Mouse (Mus musculus) kidney, postnatal 10 days (tissue): Measurements from ENCODE around the gene Adamts16.
A peak's percentile ranks its signal among the peaks of the same experiment; 100 is the strongest.
"Not testable (repeated sequence)": the region's sequence is repeated elsewhere in the genome, so short reads cannot be mapped to it uniquely, and the experiment has no call there.

ENCODE experiments used
- DNase-seq: peaks from one replicate; pipeline ENCODE4 v3.0.0; 2021; ENCODE audit warnings: mixed read lengths

Adamts16 gene

DNA sequence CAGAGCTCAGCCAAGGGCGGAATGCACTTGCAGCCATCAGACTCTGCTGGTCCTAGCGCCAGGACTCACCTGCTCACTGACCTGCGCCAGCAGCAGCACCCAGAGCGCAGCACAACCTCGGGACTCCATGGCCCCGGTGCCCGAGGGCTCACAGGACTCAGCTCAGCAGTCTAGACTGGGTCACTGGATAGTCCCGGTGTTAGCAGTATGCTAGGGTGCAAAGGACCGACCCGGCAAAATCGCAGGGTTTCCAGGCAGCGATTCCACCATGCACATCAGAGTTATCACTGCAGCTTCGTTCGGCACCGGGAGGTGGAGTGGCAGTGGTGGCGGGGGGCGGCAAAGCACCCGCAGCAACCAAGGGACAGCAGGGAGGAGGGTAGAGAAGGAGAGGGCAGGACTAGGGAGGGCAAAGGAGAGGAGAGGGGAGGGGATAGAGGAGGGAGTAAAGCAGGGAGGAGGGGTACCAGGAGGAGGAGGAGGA, at the start of gene Adamts16:
TSS of gene Adamts16 (minus strand) at position 391 of the 484 bp plus-strand sequence.
- peak; percentile 52 for DNase-seq

DNA sequence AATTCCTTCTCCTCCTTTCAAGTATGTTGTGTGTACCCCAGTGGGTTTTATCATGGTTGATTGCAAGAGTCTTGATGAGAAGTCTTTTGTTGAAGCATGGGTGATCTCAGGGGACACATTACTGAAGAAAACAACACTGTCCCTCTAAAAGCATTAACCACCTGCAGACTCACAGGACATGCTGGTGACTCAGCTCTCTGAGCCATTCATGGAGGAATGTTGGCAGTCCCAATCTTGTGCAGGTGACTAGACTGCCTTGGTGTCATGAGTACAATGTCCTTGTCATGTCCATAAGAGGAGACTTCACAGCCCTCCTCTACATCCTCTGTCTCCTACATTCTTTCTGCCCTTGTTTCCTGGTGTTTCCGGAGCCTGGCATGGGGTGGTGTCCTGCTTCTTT, 45.5 kb upstream of the Adamts16 start:
- DNase-seq, result no peak

DNA sequence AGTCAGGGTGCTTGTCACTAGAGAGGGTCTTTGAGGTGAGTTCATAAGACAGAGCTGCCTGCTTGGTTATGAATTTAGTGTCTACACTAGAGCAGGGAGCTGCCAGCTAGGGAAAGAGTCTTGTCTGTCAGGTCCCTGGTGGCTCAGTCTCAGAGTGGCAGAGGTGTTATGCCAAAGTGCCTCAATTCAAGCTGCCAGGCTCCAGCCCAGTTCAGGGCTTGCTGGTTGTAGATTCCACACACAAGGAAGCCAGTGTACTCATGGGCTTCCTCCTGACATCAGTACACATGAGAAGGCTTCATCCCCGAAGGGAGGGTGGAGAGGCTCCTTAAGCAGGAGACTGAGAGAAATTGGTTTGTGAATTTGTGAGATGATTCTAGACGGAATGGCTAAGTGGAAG, 43.4 kb upstream of the Adamts16 start:
- DNase-seq, result no peak

DNA sequence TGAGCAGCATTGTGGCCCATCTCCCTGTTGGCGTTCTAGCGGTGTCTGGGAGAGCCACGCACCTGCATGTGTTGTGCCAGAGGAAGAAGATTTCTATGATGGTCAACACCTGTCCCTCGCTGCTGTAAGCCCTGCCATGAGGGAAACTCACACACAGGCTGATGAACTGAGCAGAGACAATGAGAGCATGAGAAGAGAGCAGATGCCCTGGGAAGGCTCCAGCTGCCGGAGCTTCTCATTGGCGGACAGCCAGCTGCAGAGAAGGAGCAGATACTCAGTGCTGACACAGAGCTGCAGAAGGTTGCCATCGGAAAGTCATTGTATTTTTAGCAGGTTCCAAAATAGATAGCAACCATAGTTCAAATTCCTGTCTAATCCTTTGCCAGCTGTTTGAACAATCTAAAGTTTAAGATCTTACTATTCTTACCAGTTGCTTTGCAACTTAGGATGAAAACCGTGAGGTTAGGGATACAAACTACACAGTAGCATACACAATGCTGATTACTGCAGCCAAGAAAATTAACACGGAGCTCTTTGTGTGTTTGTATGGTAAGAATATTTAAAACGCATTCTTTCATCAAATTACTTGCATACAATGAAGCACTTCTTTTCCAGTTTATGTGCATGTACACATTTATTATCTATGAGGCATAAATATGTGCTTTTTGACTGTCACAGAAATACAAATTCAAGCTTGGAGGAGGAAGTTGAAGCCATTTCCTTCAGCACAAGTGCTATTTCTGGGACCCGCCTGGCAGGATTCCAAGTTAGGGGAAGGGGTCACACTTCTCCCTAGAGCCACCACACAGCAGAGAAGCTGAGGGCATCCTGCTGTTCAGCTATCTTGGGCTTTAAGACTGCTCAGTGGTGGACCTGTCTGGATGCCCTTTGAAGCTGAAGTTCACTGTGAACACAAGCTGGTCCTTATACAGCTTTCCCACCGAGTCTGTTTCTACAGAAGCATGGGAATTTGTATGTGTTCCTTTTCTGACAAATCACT, 42.6 kb upstream of the Adamts16 start:
- DNase-seq, result peak; percentile 83

DNA sequence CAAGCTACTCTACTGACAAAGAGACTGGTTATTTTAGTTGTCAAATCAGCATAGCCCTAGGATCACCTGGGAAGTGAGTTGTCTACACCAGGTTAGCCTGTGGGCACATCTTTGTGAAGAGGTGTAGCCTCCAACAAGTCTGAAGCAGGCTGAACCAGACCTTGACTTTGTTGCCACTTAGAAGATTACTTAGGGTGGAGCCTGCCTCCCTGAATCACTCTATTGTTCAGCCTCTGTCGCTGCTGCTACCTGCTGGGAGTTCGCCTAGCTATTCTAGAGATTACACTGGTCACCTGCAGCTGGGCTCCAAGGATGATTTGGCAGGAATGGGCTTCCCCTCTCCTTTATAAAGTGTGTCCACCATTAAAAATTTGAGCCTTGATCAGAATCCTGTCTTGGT, 38.4 kb upstream of the Adamts16 start:
- not testable (repeated sequence) for DNase-seq

DNA sequence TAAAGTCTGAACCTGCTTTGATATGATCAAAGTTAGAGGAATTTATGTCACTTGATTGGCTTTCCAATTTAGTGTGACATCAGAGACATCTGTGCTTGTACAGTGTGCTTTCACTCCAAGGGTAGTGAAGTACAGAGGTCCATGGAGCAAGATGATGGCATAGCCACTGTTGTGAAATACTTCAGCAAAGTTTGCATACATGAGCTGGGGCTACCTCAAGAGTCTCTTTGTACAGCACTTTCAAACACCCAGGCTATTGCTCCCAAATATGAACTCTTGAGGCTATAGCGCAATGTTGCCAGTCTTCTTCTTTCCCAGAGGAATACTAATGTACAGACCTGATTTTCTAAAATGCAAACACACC, 35.9 kb upstream of the Adamts16 start:
- no peak for DNase-seq

DNA sequence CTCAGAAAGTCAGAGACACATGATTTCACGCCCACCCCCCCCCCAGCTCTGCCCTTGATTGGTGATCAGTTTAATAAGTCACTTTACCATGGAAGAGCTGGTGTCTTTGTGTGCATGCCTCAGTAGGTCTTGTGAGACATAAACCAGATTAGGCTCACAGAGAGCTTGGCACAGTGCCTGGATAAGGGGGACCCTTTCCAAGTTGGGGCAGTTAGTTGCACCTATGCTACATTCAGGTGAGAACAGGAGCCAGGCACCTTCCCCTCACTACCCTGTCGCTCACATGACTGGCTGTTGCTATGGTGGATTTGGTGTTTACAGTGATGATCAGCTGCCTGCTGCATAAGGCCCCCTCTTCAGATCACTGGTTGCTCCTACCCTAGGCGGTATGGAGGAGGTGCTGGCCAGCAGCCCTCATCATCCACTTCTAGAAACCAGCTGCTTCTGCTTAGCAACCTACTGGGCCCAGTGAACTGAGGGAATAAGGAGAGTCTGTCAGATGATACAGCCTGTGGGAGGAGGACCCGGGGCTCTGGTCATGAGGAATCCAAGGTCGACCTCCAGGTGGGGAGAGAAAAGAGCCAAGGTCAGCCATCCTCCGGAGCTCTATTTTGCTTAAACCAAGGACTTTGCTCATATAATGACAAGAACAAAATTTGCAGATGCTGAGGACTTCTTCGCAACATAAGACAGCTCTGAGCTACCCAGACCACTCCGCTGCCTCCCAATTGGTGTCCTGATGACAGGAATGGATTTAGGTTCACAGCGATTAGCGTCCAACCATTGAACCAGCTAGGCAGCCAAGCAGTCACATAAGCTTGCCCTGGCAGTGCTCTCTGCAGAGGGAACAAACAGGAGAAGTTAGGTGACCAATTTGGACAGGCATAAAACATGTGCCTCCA, 35.3 kb upstream of the Adamts16 start:
- peak; percentile 61 for DNase-seq

DNA sequence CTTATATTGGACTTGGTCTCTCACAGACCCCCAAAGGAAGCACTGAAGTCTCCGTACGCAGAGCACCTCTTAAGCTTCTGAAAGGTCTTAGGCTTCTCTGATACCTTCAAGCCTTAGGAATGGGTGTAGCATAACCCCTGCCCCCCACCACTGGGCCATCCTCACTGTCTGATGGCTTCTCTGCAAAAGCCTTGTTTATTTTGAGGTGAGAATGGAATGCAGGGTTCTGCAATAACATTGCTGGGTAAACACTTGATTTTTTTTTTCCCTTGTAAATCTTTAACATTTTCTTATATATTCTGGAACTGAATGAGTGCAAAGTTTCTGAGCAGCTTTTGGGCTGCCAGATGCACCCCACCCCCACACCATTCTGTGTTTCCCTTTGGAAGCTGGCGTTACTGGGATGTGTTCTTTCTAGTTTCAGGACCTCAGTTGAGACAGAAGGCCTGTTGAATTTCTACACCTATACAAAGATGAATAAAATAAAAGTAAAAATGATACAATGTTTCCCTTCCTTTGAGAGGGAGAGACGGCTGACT, 33.9 kb upstream of the Adamts16 start:
- DNase-seq, result peak; percentile 66

DNA sequence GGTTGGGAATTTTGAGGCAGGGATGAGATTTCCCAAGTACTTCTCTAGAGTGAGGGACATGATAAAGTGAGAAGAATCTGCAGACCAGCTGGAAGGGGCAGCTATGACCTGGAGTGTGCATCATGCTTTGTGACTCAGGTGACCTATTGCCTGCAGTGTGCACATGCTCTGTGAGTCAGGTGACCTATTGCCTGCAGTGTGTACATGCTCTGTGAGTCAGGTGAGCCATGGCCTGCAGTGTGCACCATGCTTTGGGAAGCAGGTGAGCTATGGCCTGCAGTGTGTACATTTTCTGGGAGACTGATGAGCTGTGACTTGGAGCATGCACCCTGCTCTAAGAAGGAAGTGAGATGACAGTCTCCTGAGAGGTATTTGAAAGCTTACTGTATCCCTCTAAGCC, 33.1 kb upstream of the Adamts16 start:
- no peak for DNase-seq

DNA sequence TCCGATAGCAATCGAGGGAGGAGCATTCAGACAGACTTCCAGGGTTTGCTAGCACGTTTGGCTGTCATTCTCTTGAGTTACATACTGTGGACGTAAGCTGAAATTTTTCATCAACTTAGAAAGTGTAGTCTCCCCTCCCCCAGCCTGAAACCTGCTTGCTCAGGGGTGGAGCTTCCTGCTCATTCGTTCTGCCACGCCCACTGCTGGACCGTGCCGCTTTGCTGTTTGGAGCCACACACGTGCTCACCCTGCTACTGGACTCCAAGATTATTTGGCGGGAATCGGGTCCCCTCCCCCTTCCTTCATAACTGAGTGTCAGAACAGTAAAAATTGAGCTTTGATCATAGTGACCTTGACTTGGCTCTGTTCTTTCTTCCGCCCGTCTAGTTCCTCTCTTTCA, 32.2 kb upstream of the Adamts16 start:
- DNase-seq, result peak; percentile 50

DNA sequence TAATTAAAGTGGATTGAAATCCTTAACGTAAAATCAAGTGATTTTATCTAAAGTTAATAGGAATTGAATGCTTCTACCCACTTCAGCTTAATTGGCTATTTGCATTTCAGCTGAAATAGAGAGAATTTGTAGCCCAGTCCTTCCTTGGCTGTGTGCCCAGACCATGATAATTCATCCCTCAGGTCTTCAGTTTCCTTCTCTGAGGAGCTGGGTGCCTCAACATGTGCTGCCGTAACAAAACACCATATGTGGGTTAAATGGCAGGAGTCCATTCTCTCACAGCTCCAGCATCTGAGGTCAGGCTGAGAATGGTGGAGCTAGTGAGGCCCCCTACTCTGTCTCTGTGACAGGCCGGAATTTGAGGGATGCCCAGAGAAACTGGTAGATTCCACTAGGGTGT, 29.4 kb upstream of the Adamts16 start:
- peak; percentile 48 for DNase-seq

DNA sequence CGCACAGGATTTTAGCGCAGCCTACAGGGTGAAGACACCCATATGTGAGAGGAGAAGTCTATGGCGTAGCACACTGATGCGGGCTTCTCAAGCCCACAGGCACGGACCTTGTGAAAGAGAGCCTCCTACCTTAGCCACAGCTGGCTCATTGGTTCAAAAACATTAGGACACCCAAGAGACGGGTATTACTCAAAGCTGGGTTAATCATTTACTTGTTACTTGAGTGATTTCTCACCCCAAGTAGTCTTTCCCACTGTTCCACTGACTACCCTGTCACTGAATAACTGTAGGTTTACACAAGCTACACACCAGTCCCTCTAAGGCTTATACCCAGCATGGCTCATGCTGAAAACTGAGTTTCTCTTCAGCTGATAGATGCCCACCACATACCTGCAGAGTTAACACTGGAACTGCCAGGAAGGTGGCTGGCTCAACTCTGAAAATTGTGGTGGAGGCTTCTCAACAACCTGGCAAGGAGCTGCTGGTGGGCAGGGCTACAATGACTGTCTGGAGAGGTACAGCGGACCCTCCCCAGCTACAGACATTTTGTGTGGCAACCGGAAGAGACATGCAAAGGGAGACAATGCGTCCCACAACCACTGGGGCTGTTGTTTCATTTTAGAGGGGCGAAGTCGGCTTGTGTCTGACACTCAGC, 25.5 kb upstream of the Adamts16 start:
- peak; percentile 17 for DNase-seq

DNA sequence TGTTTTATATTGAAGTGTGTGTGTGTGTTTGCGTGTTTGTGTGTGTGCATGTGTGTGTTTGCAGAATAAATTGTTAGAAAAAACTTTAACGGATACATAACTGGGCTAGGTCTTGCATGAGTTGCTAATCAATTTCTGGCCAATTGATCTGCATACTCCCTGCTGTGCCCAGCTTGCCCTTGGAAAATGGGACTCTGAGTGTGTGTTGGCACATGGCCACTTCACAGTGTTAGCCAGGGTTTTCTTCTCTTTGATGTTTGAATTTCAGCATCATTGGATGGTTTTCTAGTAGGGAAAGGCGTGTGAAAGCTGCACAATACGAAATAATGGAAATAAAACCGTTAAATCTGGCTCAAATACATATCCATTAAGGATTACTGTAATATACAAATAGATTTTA, 24.3 kb upstream of the Adamts16 start:
- no peak for DNase-seq

DNA sequence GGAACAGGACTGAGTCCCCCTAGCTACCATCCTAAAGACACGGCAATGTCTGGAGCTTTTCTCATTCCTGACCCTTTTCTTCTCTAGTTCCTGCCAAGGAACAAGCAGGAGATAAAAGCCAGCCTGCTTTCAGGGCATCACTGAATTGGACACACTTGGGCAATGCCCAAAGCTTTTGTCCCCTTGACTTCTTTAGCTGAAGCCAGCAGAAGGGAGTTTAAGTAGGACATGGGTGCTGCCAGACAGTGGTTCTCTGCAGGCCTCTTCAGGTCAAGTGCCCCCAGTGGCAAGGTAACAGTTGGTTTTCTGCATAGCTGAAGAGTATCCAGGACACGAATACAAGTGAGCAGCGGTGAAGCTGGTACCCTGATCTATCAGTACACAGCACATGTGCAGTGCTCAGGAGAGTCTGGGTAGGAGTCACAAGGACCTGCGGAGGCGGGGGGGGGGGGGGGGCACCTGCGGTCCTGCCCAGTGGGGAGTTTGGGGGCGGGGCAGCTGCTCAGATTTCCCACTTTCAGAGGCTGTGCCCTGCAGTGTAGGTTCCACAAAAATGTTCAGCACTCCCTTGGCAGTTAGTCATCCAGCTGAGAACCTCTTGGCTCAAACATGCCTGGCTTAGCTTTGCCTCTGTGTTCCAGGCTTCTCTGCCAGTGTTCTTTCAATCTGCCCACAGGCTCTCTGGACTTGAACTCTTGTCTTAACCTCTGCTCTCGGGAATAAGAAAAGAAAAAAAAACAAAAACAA, 20.7 kb upstream of the Adamts16 start:
- DNase-seq, result no peak

DNA sequence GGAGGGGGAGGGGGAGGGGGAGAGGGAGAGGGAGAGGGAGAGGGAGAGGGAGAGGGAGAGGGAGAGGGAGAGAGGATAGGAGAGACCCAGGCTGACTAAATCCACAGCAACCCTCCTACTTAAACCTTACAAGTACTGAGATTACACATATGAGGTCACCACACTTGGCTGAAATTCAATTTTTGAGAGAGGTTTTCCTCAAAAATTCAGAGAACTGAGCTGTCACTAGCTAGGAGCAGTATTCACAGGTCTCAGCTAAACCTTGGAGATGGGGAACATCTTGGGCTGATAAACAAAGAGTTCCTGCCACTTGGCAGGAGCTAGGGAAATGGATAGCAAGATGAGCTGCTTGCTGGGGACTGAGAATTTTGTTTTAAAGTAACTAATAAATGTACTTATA, 12.0 kb upstream of the Adamts16 start:
- DNase-seq, result no peak

DNA sequence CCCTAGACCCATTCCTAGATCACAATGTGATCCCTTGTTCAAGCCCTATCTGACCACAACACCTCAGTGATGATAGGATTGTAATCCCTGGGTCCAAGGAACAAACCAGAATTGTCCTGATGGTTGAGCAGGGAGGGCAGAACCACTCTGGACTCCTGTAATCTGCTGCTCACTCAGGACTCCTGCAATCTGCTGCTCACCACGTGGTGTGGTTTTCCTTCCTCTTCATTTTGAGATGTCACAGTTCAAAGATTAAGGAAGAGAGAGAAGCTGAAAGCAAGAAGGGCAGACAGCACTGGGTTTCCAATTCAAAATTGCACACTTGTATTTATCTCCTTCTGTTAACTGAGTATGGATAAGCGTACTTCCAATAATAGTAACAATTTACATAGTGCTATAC, 5.3 kb upstream of the Adamts16 start:
- DNase-seq, result no peak

DNA sequence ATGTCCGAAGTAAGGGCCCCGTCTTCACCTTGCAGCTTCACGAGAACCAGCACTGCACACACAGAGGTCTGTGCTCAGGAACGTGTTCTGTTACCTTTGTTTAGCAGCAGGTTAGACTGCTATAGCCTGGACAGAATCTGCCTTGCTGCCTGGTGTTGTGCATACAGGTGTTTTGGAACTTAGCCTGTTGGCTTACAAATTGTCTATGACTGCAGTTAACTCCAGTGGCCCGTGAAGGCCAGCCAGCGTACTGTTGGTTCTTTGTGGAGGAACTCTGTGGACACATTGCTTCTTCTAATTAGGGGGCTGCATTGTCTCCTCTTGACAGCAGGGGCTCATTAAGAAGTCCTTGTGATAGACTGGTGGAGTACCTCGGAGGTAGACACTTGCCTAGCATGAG, 3.9 kb upstream of the Adamts16 start:
- DNase-seq, result peak; percentile 47

DNA sequence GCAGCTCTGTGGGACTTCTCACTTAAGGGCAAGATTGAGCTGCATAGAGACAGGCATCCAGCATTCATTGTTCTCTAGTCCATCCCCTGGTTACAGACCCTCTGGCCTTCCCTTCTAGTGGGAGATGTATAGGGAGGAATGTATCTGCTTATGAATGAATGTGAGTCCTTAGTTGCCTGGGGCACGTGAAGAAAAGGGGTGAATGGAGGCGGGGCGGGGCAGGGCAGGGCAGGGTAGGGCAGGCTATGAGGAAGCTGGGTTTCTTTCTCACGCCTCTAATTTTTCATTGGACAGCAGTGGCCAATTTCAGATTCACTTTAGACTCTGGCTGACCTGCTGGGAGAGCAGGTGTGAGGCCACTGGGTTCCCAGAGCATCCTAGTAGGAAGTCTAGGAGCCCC, 515 bp upstream of the Adamts16 start:
- no peak for DNase-seq

DNA sequence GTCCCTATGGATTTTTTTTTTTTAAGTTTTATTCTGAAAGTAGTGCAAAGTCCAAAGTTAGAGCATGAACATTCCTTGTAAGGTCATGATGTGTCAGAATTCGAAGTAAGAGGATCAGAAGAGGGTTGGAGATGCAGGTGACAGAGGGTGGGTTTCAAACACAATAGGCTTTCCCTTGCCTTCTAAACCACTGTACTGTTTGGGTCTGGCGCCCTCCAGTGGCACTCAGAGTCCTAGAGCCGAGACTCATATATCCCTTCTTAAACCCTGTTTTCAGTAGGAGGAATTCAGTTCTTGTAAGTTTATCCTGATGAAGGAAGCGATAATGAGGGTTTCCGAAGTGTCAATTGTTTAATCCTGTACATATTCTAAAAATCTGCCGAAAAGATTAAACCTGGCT, 1.4 kb downstream of the Adamts16 start:
- DNase-seq, result peak; percentile 91

DNA sequence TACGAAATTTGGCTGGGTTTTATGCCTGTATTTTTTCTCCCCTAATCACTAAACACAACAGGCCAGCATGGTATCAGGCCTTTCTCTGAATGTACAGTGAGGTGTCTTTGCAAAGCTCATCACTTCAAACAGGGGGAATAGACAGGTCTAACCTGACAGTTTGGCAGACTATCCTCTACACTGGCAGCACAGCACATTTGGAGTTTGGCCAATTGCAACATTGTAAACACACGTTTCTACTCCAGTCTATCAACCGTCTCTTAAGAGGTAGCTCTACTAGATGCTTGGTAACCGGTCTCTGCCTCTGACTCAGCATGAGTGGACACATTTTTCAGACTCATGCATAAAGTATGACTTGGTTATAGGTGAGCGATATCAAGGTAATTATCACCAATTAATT, 4.0 kb downstream of the Adamts16 start:
- no peak for DNase-seq

DNA sequence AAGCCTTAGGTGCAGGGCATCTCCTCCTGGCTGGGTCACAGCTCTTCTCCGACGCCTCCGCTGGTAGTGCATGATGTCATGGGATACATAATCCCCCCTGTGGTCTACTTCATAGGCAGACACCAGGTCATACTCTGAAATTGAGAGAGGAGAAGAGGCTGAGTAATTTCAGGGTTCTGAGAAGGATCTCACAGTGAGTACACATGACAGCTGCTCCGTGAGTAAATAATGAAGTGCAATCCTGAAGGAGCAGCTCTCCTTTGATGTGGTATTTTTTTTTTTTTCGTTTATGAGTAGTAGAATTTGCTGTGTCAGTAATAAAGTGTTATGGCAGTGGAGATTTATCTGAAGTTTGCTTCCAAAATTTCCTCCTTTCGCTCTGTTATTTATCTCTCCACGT, 5.4 kb downstream of the Adamts16 start:
- no peak for DNase-seq

DNA sequence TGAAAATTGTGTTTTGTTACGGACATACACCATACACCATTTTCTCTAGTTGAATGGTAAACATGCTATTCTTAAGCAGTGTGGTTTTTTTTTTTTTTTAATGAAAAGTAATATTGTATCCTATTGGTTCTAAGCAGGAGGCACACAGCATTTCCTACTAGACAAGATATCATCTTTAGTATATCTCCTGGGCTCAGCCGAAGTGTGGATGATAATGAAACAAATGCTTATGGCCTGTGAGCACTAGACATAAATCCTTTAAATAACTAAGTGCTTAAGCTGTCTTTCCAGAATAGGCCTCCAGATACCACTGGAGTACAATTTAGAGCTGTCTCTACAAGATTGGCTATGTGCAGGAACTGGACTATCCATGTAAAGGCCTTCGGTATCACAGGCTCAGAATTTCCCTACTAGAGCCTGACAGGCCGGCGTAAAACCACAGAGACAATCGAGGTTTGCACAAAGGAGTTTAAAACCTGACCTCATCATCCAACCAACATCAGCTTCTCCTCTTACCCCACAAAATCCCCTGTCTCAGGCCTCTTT, 8.9 kb downstream of the Adamts16 start:
- no peak for DNase-seq
